Mouse (Mus musculus) heart, adult 9 months (tissue): ENCODE measurements at regions not wholly inside any gene's neighbourhood (a gene's known extent, or its start where the extent isn't known, plus 50 kb on each side); places are given as distances from the start of the nearest gene placed in this dataset.

ENCODE experiments used
- DNase-seq, 2 experiments: peaks; one replicate each; pipeline ENCODE4 v3.0.0; 2022; ENCODE audit warnings: low spot score in 2 of 2

DNA sequence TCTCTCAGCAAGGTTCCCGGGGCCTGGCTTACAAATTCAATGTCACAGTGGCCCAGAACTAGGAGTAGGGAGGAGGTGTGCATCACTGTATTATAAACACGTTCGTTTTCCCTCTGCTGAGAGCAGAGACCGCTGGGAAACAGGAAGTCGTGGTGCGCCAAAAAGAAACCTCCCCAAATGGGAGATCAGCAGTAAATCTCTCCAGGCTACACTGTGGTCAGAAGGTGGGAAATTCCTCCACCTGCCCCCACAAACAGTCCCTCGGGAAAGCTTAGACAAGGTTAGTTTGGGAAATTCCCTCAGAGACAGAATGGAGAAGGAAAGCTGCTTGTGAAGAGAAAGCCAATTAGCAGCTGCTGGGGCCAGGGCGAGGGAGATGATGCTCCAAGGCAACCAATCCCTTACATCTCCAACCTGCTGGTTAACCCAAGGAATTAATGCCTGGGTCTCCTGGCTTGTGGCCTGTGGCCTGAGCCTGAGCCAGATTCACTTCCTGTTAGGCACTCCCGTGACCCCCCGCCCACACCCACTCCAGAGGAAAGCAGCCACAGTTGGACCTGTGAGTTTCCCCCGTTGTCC lies 57.2 kb upstream of the Peli1 start:
- peak; percentile 39 to 49 for DNase-seq

DNA sequence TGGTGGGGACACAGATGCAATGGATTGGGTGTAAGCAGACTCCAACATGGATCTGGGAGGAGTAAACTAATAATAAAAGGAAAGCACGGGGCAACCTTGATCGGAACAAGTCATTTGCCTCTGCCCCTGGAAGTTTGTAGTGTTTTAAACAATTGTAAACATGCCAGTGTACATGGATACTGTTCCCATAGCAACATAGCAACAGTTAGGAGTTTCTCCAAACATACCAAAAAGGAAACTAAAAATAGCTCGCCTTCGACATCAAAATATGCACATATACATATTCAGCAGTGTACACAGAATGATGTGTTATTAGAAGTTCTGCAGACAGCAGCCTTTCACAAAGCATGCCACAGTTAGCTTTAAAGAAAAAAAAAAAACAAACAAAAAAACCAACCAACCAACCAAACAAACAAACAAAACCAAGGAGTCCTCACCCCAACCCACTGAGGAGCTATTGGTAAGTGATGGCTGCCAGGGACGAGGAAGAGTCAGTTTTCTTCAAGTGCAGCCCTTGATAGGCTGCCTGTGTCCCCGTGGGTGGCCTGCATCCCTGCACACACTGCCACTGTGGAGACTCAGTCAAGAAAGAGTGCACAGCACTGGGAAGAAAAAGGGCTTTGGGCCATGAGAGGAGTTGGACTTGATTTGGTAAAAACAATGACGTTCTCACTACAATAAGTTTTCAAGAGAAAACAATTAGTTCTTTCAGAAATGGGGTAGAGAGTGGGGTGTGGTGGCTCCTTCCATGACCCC lies 54.8 kb upstream of the Peli1 start:
- peak in 1 of 2 experiments; percentile 43 for DNase-seq

DNA sequence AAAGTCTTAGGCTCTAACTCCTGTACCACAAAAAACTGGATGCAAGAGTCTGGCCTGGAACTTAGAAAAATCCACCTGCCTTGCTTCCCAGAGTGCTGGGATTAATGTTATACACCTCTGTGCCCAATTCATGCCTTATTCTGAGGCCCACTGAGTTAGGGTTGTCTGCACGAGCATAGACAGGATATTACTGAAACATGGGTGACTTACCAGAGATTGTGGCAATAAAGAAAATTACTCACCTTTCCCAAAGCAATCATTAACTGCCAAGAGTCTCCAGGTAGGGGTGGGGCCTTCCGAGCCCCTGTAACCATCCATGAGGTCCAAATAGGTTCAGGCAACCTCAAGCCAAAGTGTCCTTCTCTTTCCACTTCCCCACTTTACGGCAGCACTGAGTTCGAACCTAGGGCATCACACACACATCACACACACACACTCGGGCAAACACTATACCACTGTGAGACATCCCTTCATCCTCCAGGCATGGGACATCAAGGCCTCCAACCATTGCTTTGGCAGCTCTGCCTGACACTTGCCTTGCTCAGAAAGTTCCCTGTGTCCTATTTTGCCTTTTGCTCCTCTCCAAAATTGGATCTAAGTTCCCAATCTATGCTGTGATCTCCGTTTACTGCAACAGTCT lies 53.7 kb upstream of the Peli1 start:
- no peak for DNase-seq

DNA sequence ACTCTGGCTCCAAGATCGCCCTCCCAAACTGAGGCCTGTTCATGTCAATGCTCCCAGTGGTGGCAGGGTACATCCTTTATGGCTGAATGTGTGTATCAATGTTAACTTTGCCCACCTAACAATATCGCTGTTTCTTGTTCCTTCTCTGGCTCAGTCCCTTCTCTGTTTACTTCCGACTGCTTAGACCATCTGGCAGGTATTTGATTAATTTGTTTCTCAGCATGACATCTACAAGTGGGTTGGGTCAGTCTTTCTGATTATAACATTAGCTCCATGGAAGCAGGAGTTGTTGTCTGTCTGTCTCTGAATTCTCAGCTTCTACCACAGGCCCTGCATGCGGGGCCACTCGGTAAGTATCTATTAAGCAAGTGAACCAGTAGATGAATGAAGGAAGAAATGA lies 49.9 kb upstream of the Peli1 start:
- DNase-seq = no peak
